Mouse (Mus musculus): ENCODE data around the gene Pdzd3. TPM values are rescaled to one million over a fixed set of nuclear protein-coding genes. Genes with fewer than 3 reads are reported as not detected.

The Pdzd3 gene
- polyA plus RNA-seq, 1 experiment, result 62.5 TPM

- no peaks in the 10 kb centered on the region for H3K27me3 ChIP-seq (replicated peaks; ENCODE audit: control insufficient read depth, insufficient read depth, low read length)
- TF ChIP-seq CTCF (conservative IDR thresholded peaks at IDR 0.05; ENCODE audit: insufficient read depth, insufficient read length, low read depth, low read length) (no peak), POLR2A (IDR thresholded peaks at IDR 0.05; ENCODE audit: low read depth, low read length) (no peak)
- peaks cover 14% of the 10 kb centered on the region; the same call in 1 of the 2 replicates for H3K4me1 ChIP-seq (ENCODE audit: control insufficient read depth, insufficient read depth, low read length)
- H3K27ac ChIP-seq (ENCODE audit: insufficient read depth, low read depth, low read length), result peak overlapping the region; percentile 64
- peak; percentile 26 for DNase-seq
- H3K36me3 ChIP-seq (ENCODE audit: control insufficient read depth, insufficient read depth, low read length), result no peaks in the 10 kb centered on the region
- peak overlapping the region; percentile 99 for H3K4me3 ChIP-seq (ENCODE audit: insufficient read depth, low read depth, low read length)
- WGBS, result under 1% methylated on average over 40 of the region's 40 CpGs
Observed at GRCm38 (mm10) chr9:44233021-44233801, 18.1 kb downstream of the Pdzd3 start.

- no peak for DNase-seq
- TF ChIP-seq POLR2A (IDR thresholded peaks at IDR 0.05; ENCODE audit: low read depth, low read length), result no peak
- no peak for TF ChIP-seq CTCF (conservative IDR thresholded peaks at IDR 0.05; ENCODE audit: insufficient read depth, insufficient read length, low read depth, low read length)
- no peaks in the 10 kb centered on the region for H3K27me3 ChIP-seq (replicated peaks; ENCODE audit: control insufficient read depth, insufficient read depth, low read length)
- peaks cover 19% of the 10 kb centered on the region; the same call in 1 of the 2 replicates for H3K4me1 ChIP-seq (ENCODE audit: control insufficient read depth, insufficient read depth, low read length)
- H3K36me3 ChIP-seq (ENCODE audit: control insufficient read depth, insufficient read depth, low read length), result no peaks in the 10 kb centered on the region
- no peak overlapping the region for H3K4me3 ChIP-seq (ENCODE audit: insufficient read depth, low read depth, low read length)
- no peak overlapping the region for H3K27ac ChIP-seq (ENCODE audit: insufficient read depth, low read depth, low read length)
Observed at GRCm38 (mm10) chr9:44231609-44232008, 19.7 kb downstream of the Pdzd3 start.

GRCm38 (mm10) chr9:44225993-44226392 is 25.3 kb downstream of the Pdzd3 start:
- Histone ChIP-seq H3K27ac (ENCODE audit: insufficient read depth, low read depth, low read length) (no peak overlapping the region), H3K4me3 (ENCODE audit: insufficient read depth, low read depth, low read length) (no peak overlapping the region), H3K27me3 (replicated peaks; ENCODE audit: control insufficient read depth, insufficient read depth, low read length) (no peaks in the 10 kb centered on the region), H3K4me1 (ENCODE audit: control insufficient read depth, insufficient read depth, low read length) (peaks cover 12% of the 10 kb centered on the region), H3K36me3 (ENCODE audit: control insufficient read depth, insufficient read depth, low read length) (no peaks in the 10 kb centered on the region)
- no peak for DNase-seq
- TF ChIP-seq CTCF (conservative IDR thresholded peaks at IDR 0.05; ENCODE audit: insufficient read depth, insufficient read length, low read depth, low read length) (no peak), POLR2A (IDR thresholded peaks at IDR 0.05; ENCODE audit: low read depth, low read length) (no peak)
- 17% methylated on average over 6 of the region's 6 CpGs for whole genome bisulfite sequencing

- TF ChIP-seq POLR2A (IDR thresholded peaks at IDR 0.05; ENCODE audit: low read depth, low read length), result no peak
- TF ChIP-seq CTCF (conservative IDR thresholded peaks at IDR 0.05; ENCODE audit: insufficient read depth, insufficient read length, low read depth, low read length), result no peak
- H3K4me3 ChIP-seq (ENCODE audit: insufficient read depth, low read depth, low read length), result no peak overlapping the region
- peaks cover 6% of the 10 kb centered on the region for H3K4me1 ChIP-seq (ENCODE audit: control insufficient read depth, insufficient read depth, low read length)
- no peak overlapping the region for H3K27ac ChIP-seq (ENCODE audit: insufficient read depth, low read depth, low read length)
- WGBS, result 96% methylated on average over 14 of the region's 14 CpGs
- H3K36me3 ChIP-seq (ENCODE audit: control insufficient read depth, insufficient read depth, low read length), result no peaks in the 10 kb centered on the region
- DNase-seq, result no peak
- H3K27me3 ChIP-seq (replicated peaks; ENCODE audit: control insufficient read depth, insufficient read depth, low read length), result no peaks in the 10 kb centered on the region
Observed at GRCm38 (mm10) chr9:44213538-44213937, 37.7 kb downstream of the Pdzd3 start.

DNA sequence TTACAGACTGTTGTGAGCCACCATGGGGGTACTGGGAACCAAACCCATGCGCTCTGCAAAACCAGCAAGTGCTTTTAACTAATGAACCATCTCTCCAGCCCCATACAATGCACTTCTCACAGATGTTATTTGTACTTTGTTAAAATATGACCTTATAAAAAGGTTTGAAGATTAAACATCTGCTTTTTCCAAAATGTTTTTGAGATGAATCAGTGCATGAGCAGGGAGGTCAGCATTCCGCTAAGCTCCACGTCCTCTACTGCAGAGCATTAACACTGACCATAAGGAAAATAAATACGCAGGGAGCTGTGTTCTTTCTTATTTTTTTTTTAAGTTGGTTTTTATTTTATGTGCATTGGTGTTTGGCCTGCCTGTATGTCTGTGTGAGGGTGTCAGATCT is 38.9 kb downstream of the Pdzd3 start:
- Histone ChIP-seq H3K27me3 (replicated peaks; ENCODE audit: control insufficient read depth, insufficient read depth, low read length) (no peaks in the 10 kb centered on the region), H3K27ac (ENCODE audit: insufficient read depth, low read depth, low read length) (no peak overlapping the region), H3K4me1 (ENCODE audit: control insufficient read depth, insufficient read depth, low read length) (peaks cover 6% of the 10 kb centered on the region), H3K4me3 (ENCODE audit: insufficient read depth, low read depth, low read length) (no peak overlapping the region), H3K36me3 (ENCODE audit: control insufficient read depth, insufficient read depth, low read length) (no peaks in the 10 kb centered on the region)
- DNase-seq, result no peak
- WGBS, result 83% methylated on average over 4 of the region's 4 CpGs
- TF ChIP-seq POLR2A (IDR thresholded peaks at IDR 0.05; ENCODE audit: low read depth, low read length) (no peak), CTCF (conservative IDR thresholded peaks at IDR 0.05; ENCODE audit: insufficient read depth, insufficient read length, low read depth, low read length) (no peak)

DNA sequence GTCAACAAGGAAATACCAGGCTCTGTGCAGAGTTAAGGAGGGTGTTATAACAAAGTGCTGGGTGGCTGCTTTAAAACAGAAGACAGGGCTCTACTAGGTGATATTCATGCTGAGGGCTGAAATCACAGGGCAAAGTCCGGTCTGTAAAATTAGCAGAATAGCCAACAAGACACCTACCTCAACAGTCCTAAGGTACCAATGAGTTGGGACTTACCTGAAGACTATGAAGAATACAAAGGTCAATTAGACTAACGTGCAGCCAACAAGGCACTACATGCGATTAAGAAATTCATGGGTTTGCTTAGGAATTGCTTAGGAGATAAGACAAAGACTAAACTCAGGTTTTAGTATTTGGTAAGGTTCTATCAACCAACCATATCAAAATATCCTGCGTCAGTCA is 41.9 kb downstream of the Pdzd3 start:
- 70% methylated on average over 4 of the region's 4 CpGs for WGBS
- no peaks in the 10 kb centered on the region for H3K36me3 ChIP-seq (ENCODE audit: control insufficient read depth, insufficient read depth, low read length)
- peak; percentile 30 for DNase-seq
- no peaks in the 10 kb centered on the region for H3K27me3 ChIP-seq (replicated peaks; ENCODE audit: control insufficient read depth, insufficient read depth, low read length)
- no peak overlapping the region for H3K4me3 ChIP-seq (ENCODE audit: insufficient read depth, low read depth, low read length)
- TF ChIP-seq POLR2A (IDR thresholded peaks at IDR 0.05; ENCODE audit: low read depth, low read length) (no peak), CTCF (conservative IDR thresholded peaks at IDR 0.05; ENCODE audit: insufficient read depth, insufficient read length, low read depth, low read length) (no peak)
- H3K27ac ChIP-seq (ENCODE audit: insufficient read depth, low read depth, low read length), result no peak overlapping the region
- peaks cover 6% of the 10 kb centered on the region for H3K4me1 ChIP-seq (ENCODE audit: control insufficient read depth, insufficient read depth, low read length)

DNA sequence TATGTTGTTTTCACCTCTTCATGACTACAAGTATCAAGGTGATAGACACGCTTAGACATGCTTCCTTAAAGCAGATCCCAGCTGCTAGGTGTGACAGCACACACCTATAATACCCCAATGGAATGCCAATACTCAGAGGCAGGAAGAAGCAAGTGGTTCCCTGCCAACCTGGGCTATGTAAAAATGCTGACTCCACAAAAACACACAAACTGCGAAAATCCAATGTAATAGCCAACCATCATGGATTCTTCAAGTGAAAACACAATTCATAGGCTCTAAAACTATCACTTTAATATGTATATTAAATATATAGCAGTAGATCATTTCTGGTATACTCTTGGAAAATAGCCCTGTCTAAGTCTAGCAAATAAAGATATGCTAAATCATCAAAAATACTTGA is 43.4 kb downstream of the Pdzd3 start:
- WGBS, result 78% methylated on average over 2 of the region's 2 CpGs
- H3K27me3 ChIP-seq (replicated peaks; ENCODE audit: control insufficient read depth, insufficient read depth, low read length), result no peaks in the 10 kb centered on the region
- TF ChIP-seq CTCF (conservative IDR thresholded peaks at IDR 0.05; ENCODE audit: insufficient read depth, insufficient read length, low read depth, low read length) (no peak), POLR2A (IDR thresholded peaks at IDR 0.05; ENCODE audit: low read depth, low read length) (no peak)
- no peak overlapping the region for H3K27ac ChIP-seq (ENCODE audit: insufficient read depth, low read depth, low read length)
- H3K4me3 ChIP-seq (ENCODE audit: insufficient read depth, low read depth, low read length), result no peak overlapping the region
- peaks cover 6% of the 10 kb centered on the region for H3K4me1 ChIP-seq (ENCODE audit: control insufficient read depth, insufficient read depth, low read length)
- no peaks in the 10 kb centered on the region for H3K36me3 ChIP-seq (ENCODE audit: control insufficient read depth, insufficient read depth, low read length)
- DNase-seq, result no peak
